Mouse (Mus musculus) ES-Bruce4 (cell line): Measurements from ENCODE around the gene Hist1h2bn. TPM values are rescaled to one million over a fixed set of nuclear protein-coding genes. Genes with fewer than 3 reads are reported as not detected.
A peak's percentile ranks its signal among the peaks of the same experiment; 100 is the strongest.
"Not testable (repeated sequence)": the region's sequence is repeated elsewhere in the genome, so short reads cannot be mapped to it uniquely, and the experiment has no call there.

Experiments used
- H3K27ac ChIP-seq: 2 replicates; pipeline ENCODE4 v1.5.1; 2012; ENCODE audit warnings: low read length, inconsistent platforms; ENCODE audit not compliant: insufficient read depth
- H3K27me3 ChIP-seq: 2 replicates; pipeline ENCODE4 v1.6.1; 2012; ENCODE audit warnings: mild to moderate bottlenecking, low read length, inconsistent platforms; ENCODE audit not compliant: control insufficient read depth, poor library complexity, insufficient read depth, severe bottlenecking
- H3K36me3 ChIP-seq: 2 replicates; pipeline ENCODE4 v1.6.1; 2012; ENCODE audit warnings: inconsistent platforms, mild to moderate bottlenecking, low read length, moderate library complexity; ENCODE audit not compliant: control insufficient read depth, poor library complexity, insufficient read depth, severe bottlenecking
- H3K4me1 ChIP-seq: one replicate; pipeline ENCODE4 v1.8.1; 2011; ENCODE audit warnings: low read length; ENCODE audit not compliant: control insufficient read depth, insufficient read depth
- H3K4me3 ChIP-seq: 2 replicates; pipeline ENCODE4 v1.5.1; 2011; ENCODE audit warnings: low read depth, mild to moderate bottlenecking, low read length
- H3K9ac ChIP-seq: 2 replicates; pipeline ENCODE4 v1.6.1; 2012; ENCODE audit warnings: low read depth, mild to moderate bottlenecking, inconsistent platforms; ENCODE audit not compliant: poor library complexity, severe bottlenecking
- H3K9me3 ChIP-seq: replicated peaks from 2 replicates; pipeline ENCODE4 v1.6.1; 2012; ENCODE audit warnings: mild to moderate bottlenecking, low read length, inconsistent platforms; ENCODE audit not compliant: control insufficient read depth, poor library complexity, insufficient read depth, severe bottlenecking
- CTCF ChIP-seq: IDR thresholded peaks from one replicate; pipeline ENCODE4 v1.8.1; 2011; ENCODE audit warnings: low read depth, low read length
- EP300 ChIP-seq: IDR thresholded peaks from 2 replicates; pipeline ENCODE4 v1.6.1; 2011; ENCODE audit warnings: low read depth, low read length; ENCODE audit not compliant: insufficient read depth
- POLR2A ChIP-seq: IDR thresholded peaks from one replicate; pipeline ENCODE4 v1.8.1; 2011; ENCODE audit warnings: low read length; ENCODE audit not compliant: insufficient read depth
- polyA plus RNA-seq: library from polyadenylated mRNA; stranded (reverse); fragments of >200 nt; gene quantifications from 2 replicates; pipeline ENCODE4 v1.2.4, GENCODE M21; 2011; ENCODE audit warnings: low read depth; ENCODE audit not compliant: missing spikeins, insufficient read depth, insufficient read length

The Hist1h2bn gene
- polyA plus RNA-seq = 19.3 and 20.7 TPM in 2 replicates

DNA sequence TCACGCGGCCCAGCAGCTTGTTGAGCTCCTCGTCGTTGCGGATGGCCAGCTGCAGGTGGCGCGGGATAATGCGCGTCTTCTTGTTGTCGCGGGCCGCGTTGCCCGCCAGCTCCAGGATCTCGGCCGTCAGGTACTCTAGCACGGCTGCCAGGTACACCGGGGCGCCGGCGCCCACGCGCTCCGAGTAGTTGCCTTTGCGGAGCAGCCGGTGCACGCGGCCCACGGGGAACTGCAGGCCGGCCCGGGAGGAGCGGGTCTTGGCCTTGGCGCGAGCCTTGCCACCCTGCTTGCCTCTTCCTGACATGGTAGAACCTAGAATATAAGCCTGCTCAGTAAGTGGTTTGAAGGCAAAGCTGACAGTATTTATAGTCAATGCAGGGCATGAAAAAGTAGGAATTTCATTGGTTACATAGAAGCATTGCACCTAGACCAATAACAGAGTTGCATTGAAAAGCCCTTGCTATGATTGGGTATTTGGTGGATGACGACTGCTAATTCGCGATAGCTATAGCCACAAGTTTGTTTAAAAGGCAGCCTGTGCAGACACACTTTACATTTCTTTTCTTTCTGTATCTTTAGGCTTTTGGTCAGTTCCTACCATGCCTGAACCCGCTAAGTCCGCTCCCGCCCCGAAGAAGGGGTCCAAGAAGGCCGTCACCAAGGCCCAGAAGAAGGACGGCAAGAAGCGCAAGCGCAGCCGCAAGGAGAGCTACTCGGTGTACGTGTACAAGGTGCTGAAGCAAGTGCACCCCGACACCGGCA lies at the start of gene Hist1h2bn, which contains the start of gene Hist1h2ak:
TSS of gene Hist1h2bn (plus strand) at position 600 of the 762 bp plus-strand sequence.
TSS of gene Hist1h2ak (minus strand) at position 304 of the 762 bp plus-strand sequence.
- H3K36me3 ChIP-seq, H3K9me3 ChIP-seq, H3K4me1 ChIP-seq, H3K27me3 ChIP-seq: not testable (repeated sequence)
- Histone ChIP-seq H3K4me3 (peak within 1 kb of the TSS; percentile 74), H3K27ac (peak within 1 kb of the TSS; percentile 84), H3K9ac (peak within 1 kb of the TSS; percentile 90)
- peak; percentile 71 for TF ChIP-seq POLR2A

DNA sequence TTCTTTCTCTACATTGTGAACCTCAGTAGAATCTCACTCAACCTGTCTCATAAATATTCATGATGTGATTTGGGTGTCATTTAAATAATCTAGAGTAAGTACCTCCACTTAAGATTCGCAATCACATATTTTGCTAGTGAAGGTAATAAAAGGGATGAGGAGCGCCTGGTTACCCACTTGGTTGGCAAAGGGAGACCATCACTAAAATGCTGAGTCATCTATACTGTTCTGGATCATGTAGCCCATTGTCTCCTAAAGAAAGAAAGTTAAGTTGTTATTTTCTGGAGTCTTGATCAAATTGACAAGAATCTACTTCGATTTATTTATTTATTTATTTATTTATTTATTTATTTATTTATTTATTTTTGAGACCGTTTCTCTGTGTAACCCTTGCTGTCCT lies 47.3 kb upstream of the Hist1h2bn start:
- no peaks in the 10 kb centered on the region for H3K9me3 ChIP-seq
- H3K4me1 ChIP-seq = no peaks in the 10 kb centered on the region
- H3K36me3 ChIP-seq = no peaks in the 10 kb centered on the region
- H3K9ac ChIP-seq = no peak overlapping the region
- H3K27me3 ChIP-seq = no peaks in the 10 kb centered on the region
- no peak for TF ChIP-seq CTCF
- TF ChIP-seq EP300 = no peak
- TF ChIP-seq POLR2A = no peak
- no peak overlapping the region for H3K27ac ChIP-seq
- H3K4me3 ChIP-seq = no peak overlapping the region

DNA sequence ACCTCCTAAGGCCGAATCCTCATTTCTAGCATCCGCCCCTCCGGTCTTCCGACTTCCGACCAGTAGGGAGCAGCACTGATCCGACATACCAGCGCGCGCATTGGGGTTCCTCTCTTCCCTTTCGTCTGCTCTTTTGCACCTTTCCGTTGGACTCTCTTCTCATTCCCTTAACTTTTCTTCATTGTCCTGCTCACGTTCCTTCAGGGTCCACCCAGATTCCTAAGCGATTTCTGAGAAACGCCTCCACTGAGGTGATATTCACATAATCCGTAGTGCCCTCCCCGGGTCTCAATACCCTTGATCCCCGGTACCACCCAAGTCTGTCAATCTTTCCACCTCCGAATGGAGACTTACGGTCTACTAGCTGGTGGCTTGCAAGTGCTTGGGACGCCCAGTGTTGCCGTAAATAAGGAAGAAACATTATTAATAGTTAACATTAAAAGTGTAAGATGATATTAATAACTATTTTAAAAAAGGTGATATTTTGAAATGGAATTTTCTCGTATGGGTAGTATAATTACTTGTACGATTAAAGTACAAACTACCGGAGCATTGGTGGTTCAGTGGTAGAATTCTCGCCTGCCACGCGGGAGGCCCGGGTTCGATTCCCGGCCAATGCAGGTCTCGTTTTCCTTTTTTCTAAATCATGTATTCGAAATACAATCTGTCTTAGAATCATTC lies 43.8 kb upstream of the Hist1h2bn start:
- Histone ChIP-seq H3K9ac (peak overlapping the region; percentile 66), H3K9me3 (no peaks in the 10 kb centered on the region), H3K27me3 (no peaks in the 10 kb centered on the region), H3K4me1 (no peaks in the 10 kb centered on the region), H3K36me3 (no peaks in the 10 kb centered on the region), H3K4me3 (peak overlapping the region; percentile 89), H3K27ac (peak overlapping the region; percentile 86)
- TF ChIP-seq POLR2A (no peak), EP300 (no peak), CTCF (peak; percentile 78)

DNA sequence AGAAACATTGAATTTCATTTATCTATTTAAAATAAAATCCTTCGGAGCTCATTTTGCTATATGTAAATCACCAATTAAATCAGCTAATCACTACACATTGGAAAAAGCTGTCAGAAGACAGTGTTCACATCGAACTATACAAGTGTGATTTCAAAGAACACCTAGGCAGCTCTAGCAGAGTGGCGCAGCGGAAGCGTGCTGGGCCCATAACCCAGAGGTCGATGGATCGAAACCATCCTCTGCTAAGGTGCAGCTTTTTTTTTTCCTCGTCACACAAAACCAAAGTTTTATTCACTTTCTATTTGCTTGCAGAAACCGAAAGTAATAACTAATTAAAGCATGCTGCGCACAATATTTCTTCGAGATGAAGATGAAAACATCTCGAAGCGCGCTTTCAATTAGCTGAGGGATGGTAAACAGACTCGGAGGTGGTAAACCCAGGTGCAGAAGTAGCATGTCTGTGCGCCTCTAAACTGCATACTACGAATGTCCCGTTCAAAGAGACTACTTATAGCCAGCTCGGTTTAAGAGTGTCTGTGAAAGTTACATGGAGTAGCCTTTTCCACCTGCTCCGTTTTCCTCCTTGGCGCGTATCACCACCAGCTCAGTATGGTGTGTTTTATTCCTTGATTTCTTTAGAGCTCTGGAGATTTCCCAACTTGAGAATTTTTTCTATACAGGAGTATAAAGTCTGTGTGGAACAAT lies 43.0 kb upstream of the Hist1h2bn start:
- H3K4me1 ChIP-seq = no peaks in the 10 kb centered on the region
- peak overlapping the region; percentile 78 for H3K9ac ChIP-seq
- no peaks in the 10 kb centered on the region for H3K36me3 ChIP-seq
- H3K27me3 ChIP-seq = no peaks in the 10 kb centered on the region
- no peaks in the 10 kb centered on the region for H3K9me3 ChIP-seq
- no peak overlapping the region for H3K27ac ChIP-seq
- peak overlapping the region; percentile 90 for H3K4me3 ChIP-seq
- TF ChIP-seq POLR2A (no peak), EP300 (0 out of 2 replicates have a peak, but pooled peaks have one; percentile 12), CTCF (no peak)

DNA sequence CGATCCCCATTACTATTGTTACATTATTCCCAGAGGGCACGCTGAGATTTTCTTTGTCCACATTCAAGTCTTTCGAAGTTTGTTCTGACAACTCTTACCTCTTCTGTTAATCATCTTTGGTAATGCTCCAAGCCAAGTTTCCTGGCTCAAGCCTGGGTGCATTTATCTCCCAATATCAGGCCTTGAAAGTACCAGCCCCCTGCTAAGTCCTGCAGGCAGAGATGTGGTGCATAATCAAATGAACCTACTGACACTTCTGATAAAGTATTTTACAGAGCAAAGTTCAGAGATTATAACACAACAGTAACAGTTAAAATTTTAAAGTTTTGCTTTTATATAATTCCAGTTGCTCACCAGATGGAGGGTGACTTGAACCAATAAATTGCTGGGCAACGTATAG lies 42.2 kb upstream of the Hist1h2bn start:
- no peaks in the 10 kb centered on the region for H3K36me3 ChIP-seq
- peak overlapping the region; percentile 90; the same call in 1 of the 2 replicates for H3K4me3 ChIP-seq
- H3K9ac ChIP-seq = peak overlapping the region; percentile 78
- no peaks in the 10 kb centered on the region for H3K27me3 ChIP-seq
- TF ChIP-seq POLR2A (no peak), CTCF (no peak), EP300 (no peak)
- H3K4me1 ChIP-seq = no peaks in the 10 kb centered on the region
- H3K9me3 ChIP-seq = no peaks in the 10 kb centered on the region
- H3K27ac ChIP-seq = no peak overlapping the region
